Mouse (Mus musculus) testis, adult 2 months (tissue): Measurements from ENCODE around the gene Lmtk3.

Source experiments
- CTCF ChIP-seq: fragments of 200-500 bp; IDR thresholded peaks from 2 replicates; pipeline ENCODE4 v1.5.1; 2012; ENCODE audit warnings: low read depth, mild to moderate bottlenecking, inconsistent platforms, low read length, moderate library complexity; ENCODE audit not compliant: control insufficient read depth, insufficient read depth, insufficient replicate concordance
- POLR2A ChIP-seq: fragments of 200-500 bp; IDR thresholded peaks from 2 replicates; pipeline ENCODE4 v1.6.1; 2012; ENCODE audit warnings: low read depth, mild to moderate bottlenecking, inconsistent platforms, low read length, moderate library complexity; ENCODE audit not compliant: control insufficient read depth

GRCm38 (mm10) chr7:45809276-45810075 is 25.9 kb downstream of the Lmtk3 start:
- TF ChIP-seq CTCF (no peak), POLR2A (no peak)
